Mouse (Mus musculus) liver, postnatal 0 days (tissue): Measurements from ENCODE around the gene Cbln3. TPM values are rescaled to one million over a fixed set of nuclear protein-coding genes. Genes with fewer than 3 reads are reported as not detected.
A peak's percentile ranks its signal among the peaks of the same experiment; 100 is the strongest.

ENCODE experiments used
- ATAC-seq: fragments of 200-750 bp; cut with Nextera tagmentation; 2 replicates; pipeline ENCODE4 v1.8.0; 2017; ENCODE audit warnings: mild to moderate bottlenecking, moderate library complexity
- DNase-seq: peaks from one replicate; pipeline ENCODE4 v3.0.0-alpha.2; 2016
- H3K27ac ChIP-seq: fragments of 300-500 bp; sonication (generic); 2 replicates; pipeline ENCODE4 v1.5.1; 2014; ENCODE audit warnings: antibody characterized with exemption, moderate library complexity, mild to moderate bottlenecking, low read depth
- H3K27me3 ChIP-seq: fragments of 300-500 bp; sonication (generic); 2 replicates; pipeline ENCODE4 v1.6.1; 2014; ENCODE audit warnings: low read length, control low read depth, mixed read lengths; ENCODE audit not compliant: insufficient read depth
- H3K36me3 ChIP-seq: fragments of 300-500 bp; sonication (generic); replicated peaks from 2 replicates; pipeline ENCODE4 v1.6.1; 2014; ENCODE audit warnings: mild to moderate bottlenecking, control low read depth, low read length, moderate library complexity, mixed read lengths; ENCODE audit not compliant: insufficient read depth
- H3K4me1 ChIP-seq: fragments of 300-500 bp; sonication (generic); 2 replicates; pipeline ENCODE4 v1.6.1; 2014; ENCODE audit warnings: antibody characterized with exemption, mild to moderate bottlenecking, control low read depth; ENCODE audit not compliant: insufficient read depth
- H3K4me2 ChIP-seq: fragments of 300-500 bp; sonication (generic); 2 replicates; pipeline ENCODE4 v1.6.1; 2014; ENCODE audit warnings: low read depth, mild to moderate bottlenecking, low read length, moderate library complexity, mixed read lengths
- H3K4me3 ChIP-seq: fragments of 300-500 bp; sonication (generic); 2 replicates; pipeline ENCODE4 v1.5.1; 2014; ENCODE audit warnings: low read depth, low read length
- H3K9ac ChIP-seq: fragments of 300-500 bp; sonication (generic); replicated peaks from 2 replicates; pipeline ENCODE4 v1.6.1; 2014; ENCODE audit warnings: mild to moderate bottlenecking, moderate library complexity
- H3K9me3 ChIP-seq: fragments of 300-500 bp; sonication (generic); 2 replicates; pipeline ENCODE4 v1.6.1; 2016; ENCODE audit warnings: mild to moderate bottlenecking, control low read depth, low read length, mixed read lengths
- CTCF ChIP-seq: sonication (generic); IDR thresholded peaks from 2 replicates; pipeline ENCODE4 v1.5.1; 2016; ENCODE audit warnings: antibody characterized with exemption, low read depth
- EP300 ChIP-seq: IDR thresholded peaks from 2 replicates; pipeline ENCODE4 v1.6.1; 2016; ENCODE audit warnings: antibody characterized with exemption, low read depth, mild to moderate bottlenecking
- WGBS: fragments of 180-500 bp; shearing (Covaris S2); extraction: QIAGEN DNeasy Blood & Tissue Kit; methylation state at CpG from one replicate; pipeline ENCODE4 v1.1.7; 2014; ENCODE audit not compliant: insufficient replicate concordance; 5-methylcytosine and 5-hydroxymethylcytosine counted together
- polyA plus RNA-seq: library from polyadenylated mRNA; unstranded; fragments of >200 nt; fragmentation: Nextera tagmentation; extraction: Ambion mirVana; gene quantifications from 2 replicates; pipeline ENCODE4 v1.2.1, GENCODE M21; 2015

Cbln3 gene
- polyA plus RNA-seq, 1 experiment from 2014 or later: 0.29 TPM

DNA sequence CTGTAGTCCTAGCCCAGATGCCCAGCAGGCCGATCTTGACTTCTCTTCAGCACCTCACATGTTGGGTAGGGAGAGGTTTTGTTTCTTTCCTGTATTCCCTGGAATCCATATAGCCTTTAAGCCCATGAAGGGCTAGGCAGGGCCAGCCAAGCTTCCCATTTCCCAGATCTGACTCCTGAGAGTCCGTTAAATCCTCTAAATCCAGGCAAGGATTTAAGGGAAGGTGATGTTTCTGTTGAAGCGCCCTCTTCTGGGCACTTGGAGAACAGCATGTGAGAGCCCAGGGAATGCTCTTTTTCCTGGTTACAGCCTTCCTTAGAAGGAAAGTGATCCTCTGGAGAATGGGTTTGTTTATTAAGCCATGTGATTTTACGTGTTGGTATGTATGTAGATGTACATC lies 17.2 kb downstream of the Cbln3 start:
- DNase-seq: peak; percentile 54
- Histone ChIP-seq H3K9ac (no peak overlapping the region), H3K4me1 (no peaks in the 10 kb centered on the region), H3K4me3 (no peak overlapping the region), H3K4me2 (no peak overlapping the region), H3K27ac (no peak overlapping the region), H3K9me3 (no peaks in the 10 kb centered on the region), H3K36me3 (peaks cover 3% of the 10 kb centered on the region), H3K27me3 (no peaks in the 10 kb centered on the region)
- no peak for TF ChIP-seq EP300
- TF ChIP-seq CTCF: peak; percentile 86
- WGBS: 38% methylated on average over 4 of the region's 4 CpGs
- ATAC-seq: no peak

DNA sequence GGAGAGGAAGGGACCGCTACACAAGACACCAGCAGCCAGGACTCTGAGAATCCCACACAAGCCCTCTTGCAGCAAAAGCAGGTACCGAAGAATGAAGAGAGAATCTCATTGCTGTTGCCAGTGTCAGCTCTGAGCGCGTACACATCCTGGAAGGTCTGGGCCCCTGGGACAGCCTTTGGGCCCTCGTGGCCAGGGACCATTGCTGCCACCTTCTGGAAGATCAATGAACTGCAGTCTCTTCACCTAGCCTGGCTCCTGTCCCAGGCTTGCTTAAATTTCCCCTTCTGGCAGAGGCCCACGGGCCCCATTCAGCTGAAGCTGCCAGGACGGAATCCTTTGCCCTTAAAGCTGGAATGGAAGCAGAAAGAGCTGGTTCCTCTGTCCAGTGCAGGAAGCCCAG lies 20.4 kb downstream of the Cbln3 start:
- TF ChIP-seq CTCF (peak; percentile 97), EP300 (no peak)
- WGBS: 35% methylated on average over 7 of the region's 7 CpGs
- peak; percentile 83 for ATAC-seq
- H3K4me3 ChIP-seq: no peak overlapping the region
- H3K36me3 ChIP-seq: peaks cover 3% of the 10 kb centered on the region; the same call in 1 of the 2 replicates
- DNase-seq: peak; percentile 81
- peaks cover 7% of the 10 kb centered on the region; the same call in 1 of the 2 replicates for H3K4me1 ChIP-seq
- no peaks in the 10 kb centered on the region for H3K9me3 ChIP-seq
- H3K4me2 ChIP-seq: no peak overlapping the region
- H3K27me3 ChIP-seq: no peaks in the 10 kb centered on the region
- H3K9ac ChIP-seq: no peak overlapping the region
- H3K27ac ChIP-seq: no peak overlapping the region

DNA sequence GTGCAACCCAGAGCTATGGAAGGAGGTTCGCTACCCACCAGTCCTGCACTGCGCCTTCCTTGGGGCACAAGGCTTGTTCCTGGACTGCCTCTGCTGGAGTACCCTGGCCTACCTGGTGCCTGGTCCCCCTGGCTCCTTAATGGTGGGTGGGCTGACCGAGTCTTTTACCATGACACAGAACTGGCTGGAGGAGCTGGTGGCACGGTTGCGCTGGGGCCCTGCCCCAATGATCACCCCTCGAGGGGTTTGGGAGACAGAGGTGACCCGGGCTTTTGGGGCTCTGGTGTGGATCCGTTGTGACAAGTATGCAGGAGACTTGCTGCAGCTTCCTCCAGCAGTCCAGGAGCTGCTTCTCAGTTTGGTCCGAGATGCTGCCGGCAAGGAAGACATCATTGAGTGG lies 21.2 kb downstream of the Cbln3 start:
- Histone ChIP-seq H3K9me3 (no peaks in the 10 kb centered on the region), H3K4me2 (no peak overlapping the region), H3K27ac (no peak overlapping the region), H3K9ac (no peak overlapping the region), H3K4me1 (peaks cover 7% of the 10 kb centered on the region; the same call in 1 of the 2 replicates), H3K27me3 (no peaks in the 10 kb centered on the region), H3K36me3 (peaks cover 3% of the 10 kb centered on the region; the same call in 1 of the 2 replicates), H3K4me3 (no peak overlapping the region)
- ATAC-seq (no peak), DNase-seq (no peak)
- TF ChIP-seq CTCF (no peak), EP300 (no peak)
- 83% methylated on average over 10 of the region's 10 CpGs for WGBS

DNA sequence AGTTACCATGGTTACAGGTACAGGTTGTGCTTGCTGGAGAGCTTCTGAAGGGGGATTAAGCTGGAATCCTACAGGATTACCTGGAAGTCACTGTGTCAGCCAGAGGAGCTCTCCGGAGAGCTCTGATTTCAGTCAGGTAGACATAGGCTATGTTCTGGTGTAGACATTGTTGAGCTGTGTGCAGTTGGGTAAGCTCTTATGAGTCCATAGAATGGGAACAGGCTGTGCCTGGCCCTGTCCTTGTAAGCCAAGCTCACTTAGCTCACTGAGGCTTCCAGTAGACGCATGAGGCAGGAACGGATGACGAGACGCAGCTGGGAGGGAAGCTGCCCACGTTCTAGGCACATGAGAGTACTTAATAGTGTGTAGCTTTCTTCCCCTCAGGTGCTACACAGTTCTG lies 22.0 kb downstream of the Cbln3 start:
- no peak overlapping the region for H3K4me2 ChIP-seq
- ATAC-seq (no peak), DNase-seq (no peak)
- WGBS: 75% methylated on average over 6 of the region's 6 CpGs
- H3K9me3 ChIP-seq: no peaks in the 10 kb centered on the region
- H3K4me1 ChIP-seq: peaks cover 7% of the 10 kb centered on the region; the same call in 1 of the 2 replicates
- H3K27ac ChIP-seq: no peak overlapping the region
- H3K9ac ChIP-seq: no peak overlapping the region
- H3K36me3 ChIP-seq: peaks cover 3% of the 10 kb centered on the region; the same call in 1 of the 2 replicates
- H3K4me3 ChIP-seq: no peak overlapping the region
- no peak for TF ChIP-seq EP300
- TF ChIP-seq CTCF: no peak
- no peaks in the 10 kb centered on the region for H3K27me3 ChIP-seq

DNA sequence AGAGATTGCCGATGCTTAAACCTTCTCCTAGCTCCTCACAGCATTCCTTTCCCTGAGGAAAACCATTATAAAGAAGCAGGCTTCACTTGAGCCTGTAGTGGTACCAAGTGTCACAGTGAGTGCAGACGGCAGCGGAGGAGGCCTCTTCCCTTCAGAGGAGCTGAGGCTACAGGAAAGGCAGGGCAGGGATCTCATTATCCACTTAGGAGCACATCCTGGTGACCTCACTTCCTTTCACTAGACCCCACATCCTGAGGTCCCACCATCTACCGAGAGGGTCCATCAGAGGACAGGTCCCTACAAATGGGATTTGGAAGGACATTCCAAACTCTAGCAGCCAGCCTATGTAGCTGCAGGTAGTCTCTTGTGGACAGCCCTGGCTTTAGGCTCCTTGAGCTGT lies 26.6 kb downstream of the Cbln3 start:
- Histone ChIP-seq H3K4me3 (no peak overlapping the region), H3K9me3 (no peaks in the 10 kb centered on the region), H3K27ac (no peak overlapping the region), H3K9ac (no peak overlapping the region), H3K4me1 (peaks cover 36% of the 10 kb centered on the region), H3K27me3 (no peaks in the 10 kb centered on the region), H3K4me2 (no peak overlapping the region), H3K36me3 (no peaks in the 10 kb centered on the region)
- 54% methylated on average over 4 of the region's 4 CpGs for WGBS
- ATAC-seq (no peak), DNase-seq (no peak)
- no peak for TF ChIP-seq CTCF

DNA sequence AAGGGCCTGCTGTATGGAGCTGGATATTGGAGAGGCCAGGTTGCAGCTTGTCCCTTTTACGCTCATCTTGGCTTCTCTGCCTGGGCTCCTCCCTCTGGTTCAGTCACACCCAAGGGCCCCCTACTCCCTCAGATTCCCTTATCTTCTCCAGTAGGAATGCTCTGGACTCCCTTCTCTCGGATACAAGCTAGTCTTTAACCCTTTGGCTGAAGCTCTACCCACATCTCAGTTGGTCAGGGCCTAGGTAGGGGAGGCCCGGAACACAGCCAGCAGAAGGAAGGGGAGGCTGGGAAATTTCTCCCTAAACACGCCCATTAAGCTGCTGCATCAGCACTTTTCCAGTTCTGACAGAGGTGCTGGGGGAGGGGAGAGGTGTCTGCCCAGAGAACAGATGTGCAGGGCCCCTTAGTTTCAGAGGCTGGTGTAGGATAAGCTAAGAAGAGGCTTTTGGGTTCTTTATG lies 29.1 kb downstream of the Cbln3 start:
- no peaks in the 10 kb centered on the region for H3K9me3 ChIP-seq

More for the DNA sequence above, 29.1 kb downstream of the Cbln3 start:
- Histone ChIP-seq H3K27me3 (no peaks in the 10 kb centered on the region), H3K36me3 (no peaks in the 10 kb centered on the region), H3K4me2 (peak overlapping the region; percentile 87), H3K4me3 (peak overlapping the region; percentile 51), H3K27ac (0 out of 2 replicates have a peak overlapping the region, but pooled peaks have one; percentile 29), H3K9ac (peak overlapping the region; percentile 66; the same call in 1 of the 2 replicates), H3K4me1 (peaks cover 30% of the 10 kb centered on the region)
- 22% methylated on average over 4 of the region's 4 CpGs for WGBS
- ATAC-seq (no peak), DNase-seq (no peak)
- TF ChIP-seq CTCF: no peak
- TF ChIP-seq EP300: no peak
